Mouse (Mus musculus) thymus, adult 2 months (tissue): ENCODE measurements around the gene Pax3. TPM values are rescaled to one million over a fixed set of nuclear protein-coding genes. Genes with fewer than 3 reads are reported as not detected.

Source experiments
- DNase-seq: peaks from one replicate; pipeline ENCODE4 v3.0.0; 2021
- H3K27ac ChIP-seq: fragments of 200-500 bp; 2 replicates; pipeline ENCODE4 v1.5.1; 2012; ENCODE audit warnings: low read length, control low read depth; ENCODE audit not compliant: control insufficient read depth, insufficient read depth
- H3K27me3 ChIP-seq: fragments of 200-500 bp; 2 replicates; pipeline ENCODE4 v1.6.1; 2012; ENCODE audit warnings: mild to moderate bottlenecking, low read length, moderate library complexity, mixed read lengths; ENCODE audit not compliant: control insufficient read depth, insufficient read depth
- H3K36me3 ChIP-seq: fragments of 200-500 bp; 2 replicates; pipeline ENCODE4 v1.6.1; 2012; ENCODE audit warnings: mild to moderate bottlenecking, low read length, moderate library complexity; ENCODE audit not compliant: control insufficient read depth, insufficient read depth
- H3K4me1 ChIP-seq: fragments of 200-500 bp; replicated peaks from 2 replicates; pipeline ENCODE4 v1.6.1; 2012; ENCODE audit warnings: low read length; ENCODE audit not compliant: control insufficient read depth, insufficient read depth
- H3K4me3 ChIP-seq: fragments of 200-500 bp; 2 replicates; pipeline ENCODE4 v1.5.1; 2012; ENCODE audit warnings: mild to moderate bottlenecking, low read length, control low read depth, moderate library complexity; ENCODE audit not compliant: control insufficient read depth, insufficient read depth
- CTCF ChIP-seq: fragments of 200-500 bp; IDR thresholded peaks from 2 replicates; pipeline ENCODE4 v1.5.1; 2012; ENCODE audit warnings: mild to moderate bottlenecking, control low read depth, low read length, moderate library complexity, borderline replicate concordance; ENCODE audit not compliant: control insufficient read depth, poor library complexity, insufficient read depth; ENCODE audit errors: extremely low read depth
- POLR2A ChIP-seq: fragments of 200-500 bp; IDR thresholded peaks from 2 replicates; pipeline ENCODE4 v1.6.1; 2012; ENCODE audit warnings: mild to moderate bottlenecking, low read length, control low read depth, moderate library complexity; ENCODE audit not compliant: control insufficient read depth, poor library complexity, insufficient read depth; ENCODE audit errors: extremely low read depth
- WGBS: fragments of 180-500 bp; shearing (Covaris S2); methylation state at CpG from one replicate; pipeline ENCODE4 v1.1.7; 2018; 5-methylcytosine and 5-hydroxymethylcytosine counted together
- polyA plus RNA-seq: library from polyadenylated mRNA; depleted of rRNA; stranded (reverse); fragments of >200 nt; gene quantifications from 2 replicates; pipeline ENCODE4 v1.2.3, GENCODE M21; 2012

Pax3 gene
- polyA plus RNA-seq, 1 experiment = 0.11 TPM

DNA sequence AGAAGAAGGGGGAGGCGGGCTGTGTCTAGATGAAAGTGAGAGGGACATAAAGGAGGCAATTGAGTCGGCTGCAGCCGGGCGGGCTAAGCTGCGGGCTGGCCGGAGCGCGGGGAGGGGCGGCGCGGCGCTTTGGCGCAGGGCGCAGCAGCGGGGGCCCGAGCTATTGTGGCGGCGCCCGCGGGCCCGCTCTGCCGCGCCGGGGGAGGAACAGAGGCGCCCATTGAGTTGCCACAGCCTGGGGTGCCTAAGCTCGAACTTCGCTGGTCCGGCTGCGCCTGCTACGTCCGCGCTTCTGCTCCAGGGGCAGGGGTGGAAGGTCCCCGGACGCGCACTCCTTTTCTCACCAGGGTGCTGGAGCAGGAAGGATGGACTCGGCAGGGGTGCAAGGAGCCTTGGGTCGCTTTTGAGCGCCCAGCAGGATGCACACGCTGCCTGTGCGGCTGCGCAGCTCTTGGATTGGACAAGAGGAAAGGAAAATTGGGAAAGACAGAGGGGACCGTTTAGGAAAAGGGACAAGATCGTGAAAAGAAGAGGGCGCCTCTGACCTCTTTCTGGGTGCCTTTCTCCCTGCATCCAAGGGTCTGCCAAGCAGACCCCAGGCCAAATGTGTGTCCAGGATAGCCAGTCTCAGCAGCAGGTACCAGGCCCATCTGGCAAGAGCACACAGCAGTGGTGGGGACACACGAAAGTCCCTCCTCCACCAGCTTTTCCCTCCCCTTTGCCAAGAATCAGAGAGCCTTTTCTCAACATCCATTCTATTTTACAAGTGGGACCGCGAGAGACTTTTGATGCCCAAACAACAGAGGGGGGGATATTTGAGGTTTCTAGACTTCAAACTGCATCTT, 7.2 kb downstream of the Pax3 start:
- peaks cover 15% of the 10 kb centered on the region for H3K27me3 ChIP-seq

DNA sequence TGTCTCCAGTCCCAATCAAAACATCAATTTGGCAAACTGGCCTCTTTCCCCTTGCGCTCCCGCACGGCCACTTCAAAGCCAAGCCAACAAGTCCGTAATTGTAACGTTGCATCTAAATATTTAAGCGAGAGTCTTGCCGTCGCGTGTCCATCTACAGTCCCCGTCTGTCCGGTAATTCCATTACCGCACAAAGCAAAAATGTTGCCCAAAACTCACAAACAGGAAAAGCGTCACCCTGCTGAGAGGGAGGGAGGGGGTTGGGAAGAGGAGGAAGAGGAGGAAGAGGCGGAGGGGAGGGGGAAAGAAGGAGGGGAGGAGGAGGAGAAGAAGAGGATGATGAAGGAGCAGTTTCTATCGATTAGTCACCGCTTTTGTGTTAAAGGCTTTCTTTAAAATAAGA, 7.9 kb downstream of the Pax3 start:
- WGBS = 7% methylated on average over 16 of the region's 16 CpGs
- no peaks in the 10 kb centered on the region for H3K36me3 ChIP-seq
- peaks cover 15% of the 10 kb centered on the region for H3K27me3 ChIP-seq
- H3K4me3 ChIP-seq = no peak overlapping the region
- no peaks in the 10 kb centered on the region for H3K4me1 ChIP-seq
- no peak overlapping the region for H3K27ac ChIP-seq
- no peak for DNase-seq
- TF ChIP-seq POLR2A (no peak), CTCF (no peak)

More for the DNA sequence above, 7.2 kb downstream of the Pax3 start:
- no peak overlapping the region for H3K27ac ChIP-seq
- H3K36me3 ChIP-seq = no peaks in the 10 kb centered on the region
- no peak for TF ChIP-seq POLR2A
- no peak for TF ChIP-seq CTCF
- H3K4me1 ChIP-seq = no peaks in the 10 kb centered on the region
- no peak overlapping the region for H3K4me3 ChIP-seq
- no peak for DNase-seq
- WGBS = 4% methylated on average over 45 of the region's 47 CpGs

DNA sequence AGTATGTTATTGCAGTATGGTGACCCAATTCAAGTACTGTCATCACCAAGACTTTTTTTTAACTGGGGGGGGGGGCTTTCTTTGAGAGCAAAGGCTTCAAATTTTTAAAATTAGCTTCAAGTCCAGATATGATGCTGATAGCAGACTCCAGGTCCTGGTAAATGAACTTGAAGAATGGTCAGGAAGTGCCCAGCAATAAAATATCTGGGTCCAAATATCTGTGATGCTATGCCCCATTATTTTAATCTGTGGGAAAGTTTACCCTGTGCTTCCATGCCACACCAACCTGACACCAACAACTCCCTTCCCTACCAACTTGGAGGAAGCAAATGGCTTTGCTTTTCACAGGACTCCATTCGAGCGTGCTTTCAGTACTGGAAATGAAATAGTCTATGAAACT, 8.6 kb downstream of the Pax3 start:
- H3K27me3 ChIP-seq = peaks cover 11% of the 10 kb centered on the region
- WGBS = 8% methylated on average over 2 of the region's 2 CpGs

DNA sequence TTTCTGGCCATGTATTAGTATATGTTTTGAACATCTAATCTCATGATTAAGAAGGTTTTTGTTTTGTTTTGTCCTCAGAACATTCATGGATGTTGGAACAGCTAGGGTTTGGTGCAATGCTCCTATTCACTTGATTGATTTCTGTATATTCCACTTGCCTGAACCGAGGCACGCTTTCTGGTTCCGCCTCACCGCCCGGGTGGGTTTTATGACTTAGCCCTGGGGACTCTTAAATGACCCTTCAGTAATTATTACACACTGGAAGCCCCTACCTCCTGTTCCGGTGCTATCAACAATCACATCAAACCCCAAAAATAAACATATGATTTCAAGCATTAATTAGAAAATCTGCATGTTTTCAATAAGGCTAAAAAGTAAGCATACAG, 9.2 kb downstream of the Pax3 start:
- Histone ChIP-seq H3K4me3 (no peak overlapping the region), H3K27me3 (peaks cover 8% of the 10 kb centered on the region), H3K27ac (no peak overlapping the region), H3K4me1 (no peaks in the 10 kb centered on the region), H3K36me3 (no peaks in the 10 kb centered on the region)
- TF ChIP-seq POLR2A = no peak
- no peak for TF ChIP-seq CTCF
- DNase-seq = no peak
- 9% methylated on average over 6 of the region's 6 CpGs for WGBS

More for the DNA sequence above, 8.6 kb downstream of the Pax3 start:
- Histone ChIP-seq H3K27ac (no peak overlapping the region), H3K4me3 (no peak overlapping the region), H3K4me1 (no peaks in the 10 kb centered on the region), H3K36me3 (no peaks in the 10 kb centered on the region)
- no peak for TF ChIP-seq POLR2A
- no peak for TF ChIP-seq CTCF
- no peak for DNase-seq

DNA sequence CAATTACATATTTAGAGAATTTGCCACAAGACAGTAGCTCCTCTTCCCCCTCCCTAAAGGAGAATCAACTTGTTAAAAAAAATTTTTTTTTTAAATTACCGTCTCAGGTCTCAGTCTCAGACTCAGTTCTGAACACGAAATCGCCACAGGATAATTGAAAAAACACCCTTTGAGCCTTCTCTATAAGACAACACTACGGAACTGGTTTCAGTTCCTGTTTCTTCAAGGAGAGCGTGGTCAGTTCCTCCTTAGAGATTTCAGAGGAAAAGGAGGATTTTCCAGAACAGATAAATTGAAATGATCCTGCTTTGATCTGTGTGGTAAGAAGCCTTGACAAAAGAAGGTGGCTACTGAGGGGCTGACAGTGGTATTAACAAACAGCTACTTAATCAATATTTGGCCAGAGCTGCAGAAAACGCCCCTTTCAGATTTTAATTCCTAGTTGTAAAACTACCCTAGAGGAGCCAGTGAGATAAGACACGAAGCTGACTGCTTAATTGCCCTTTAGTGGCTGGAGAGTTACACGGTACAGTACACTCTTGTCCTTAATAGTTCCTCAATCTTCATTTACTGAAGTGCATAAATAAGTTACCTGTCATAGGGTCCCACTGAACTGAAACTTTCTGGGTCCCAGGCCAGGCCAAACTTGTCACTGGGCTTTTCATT, 9.7 kb downstream of the Pax3 start:
- Histone ChIP-seq H3K27ac (no peak overlapping the region), H3K4me1 (no peaks in the 10 kb centered on the region), H3K27me3 (peaks cover 6% of the 10 kb centered on the region; the same call in 1 of the 2 replicates), H3K36me3 (no peaks in the 10 kb centered on the region), H3K4me3 (no peak overlapping the region)
- DNase-seq = no peak
- 2% methylated on average over 8 of the region's 8 CpGs for WGBS
- no peak for TF ChIP-seq POLR2A
- no peak for TF ChIP-seq CTCF

DNA sequence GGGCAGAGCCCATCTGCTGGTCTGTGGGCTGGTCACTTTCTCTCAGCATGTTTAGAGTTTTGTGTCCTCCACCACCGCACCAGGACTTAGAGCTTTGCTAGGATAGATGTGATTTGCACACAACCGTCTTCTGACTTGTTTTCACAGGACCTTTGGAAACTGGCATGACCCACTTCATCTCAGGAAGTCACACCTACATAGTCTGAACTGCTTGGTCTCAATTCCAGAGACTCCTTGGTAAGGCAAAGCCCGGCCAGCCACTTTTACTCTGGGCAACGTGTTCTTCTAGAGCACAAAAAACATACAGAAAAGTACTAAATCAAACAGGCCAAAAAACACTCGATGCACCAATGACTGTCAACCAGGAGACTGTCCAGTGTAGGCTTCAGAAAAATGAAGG, 14.0 kb downstream of the Pax3 start:
- no peaks in the 10 kb centered on the region for H3K4me1 ChIP-seq
- H3K36me3 ChIP-seq = no peaks in the 10 kb centered on the region
- H3K27ac ChIP-seq = no peak overlapping the region
- no peak for DNase-seq
- H3K4me3 ChIP-seq = no peak overlapping the region
- 82% methylated on average over 5 of the region's 5 CpGs for WGBS
- no peaks in the 10 kb centered on the region for H3K27me3 ChIP-seq
- no peak for TF ChIP-seq POLR2A
